Mouse (Mus musculus): ENCODE measurements at regions not wholly inside any gene's neighbourhood (a gene's known extent, or its start where the extent isn't known, plus 50 kb on each side); places are given as distances from the start of the nearest gene placed in this dataset.
A peak's percentile ranks its signal among the peaks of the same experiment; 100 is the strongest.

GRCm38 (mm10) chr14:103458340-103458739 is 54.8 kb upstream of the Scel start:
- DNase-seq (ENCODE audit: low spot score, missing footprints) (no peak), ATAC-seq (ENCODE audit: low FRiP score) (no peak)
- Histone ChIP-seq H3K4me2 (no peak overlapping the region), H3K4me1 (ENCODE audit: control insufficient read depth, insufficient read depth, low read length) (no peaks in the 10 kb centered on the region), H3K27me3 (ENCODE audit: control insufficient read depth, insufficient read depth, low read length) (no peaks in the 10 kb centered on the region), H3K9me3 (ENCODE audit: control insufficient read depth, low read length) (no peaks in the 10 kb centered on the region), H3K9ac (ENCODE audit: low read length) (no peak overlapping the region), H3K36me3 (ENCODE audit: control insufficient read depth, insufficient read depth, low read length) (no peaks in the 10 kb centered on the region), H3K27ac (ENCODE audit: low read depth, low read length) (no peak overlapping the region), H3K4me3 (ENCODE audit: low read depth, low read length) (no peak overlapping the region)

DNA sequence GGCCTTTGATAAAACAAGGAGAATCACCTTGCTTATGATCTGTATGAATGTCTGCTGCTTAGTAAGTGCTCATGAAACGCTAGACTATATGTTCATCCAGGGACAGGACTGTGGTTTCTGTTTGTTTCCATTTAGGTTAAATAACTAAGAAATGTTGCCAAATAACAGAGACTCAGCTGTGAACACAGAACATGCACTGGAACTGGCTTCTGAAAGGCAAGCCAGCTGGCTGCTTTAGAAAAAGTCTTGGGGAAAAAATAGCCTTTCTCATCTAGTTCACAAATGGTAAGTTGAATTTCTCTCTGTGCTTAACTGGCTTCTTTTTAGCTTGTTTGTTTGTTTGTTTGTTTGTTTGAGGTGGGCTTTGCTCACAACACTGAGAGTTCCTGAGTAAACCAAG is 57.0 kb upstream of the Scel start:
- no peak overlapping the region for H3K4me3 ChIP-seq (ENCODE audit: low read depth, low read length)
- no peak overlapping the region for H3K27ac ChIP-seq (ENCODE audit: low read depth, low read length)
- DNase-seq (ENCODE audit: low spot score, missing footprints): no peak
- no peak overlapping the region for H3K9ac ChIP-seq (ENCODE audit: low read length)
- no peak for ATAC-seq (ENCODE audit: low FRiP score)
- no peaks in the 10 kb centered on the region for H3K27me3 ChIP-seq (ENCODE audit: control insufficient read depth, insufficient read depth, low read length)
- H3K4me1 ChIP-seq (ENCODE audit: control insufficient read depth, insufficient read depth, low read length): no peaks in the 10 kb centered on the region
- no peaks in the 10 kb centered on the region for H3K36me3 ChIP-seq (ENCODE audit: control insufficient read depth, insufficient read depth, low read length)
- H3K9me3 ChIP-seq (ENCODE audit: control insufficient read depth, low read length): no peaks in the 10 kb centered on the region
- H3K4me2 ChIP-seq: no peak overlapping the region
- WGBS: 90% methylated on average over 1 of the region's 1 CpGs

GRCm38 (mm10) chr14:103450756-103451155 is 62.4 kb upstream of the Scel start:
- no peak overlapping the region for H3K4me2 ChIP-seq
- H3K27ac ChIP-seq (ENCODE audit: low read depth, low read length): no peak overlapping the region
- no peaks in the 10 kb centered on the region; the same call in 1 of the 2 replicates for H3K4me1 ChIP-seq (ENCODE audit: control insufficient read depth, insufficient read depth, low read length)
- DNase-seq (ENCODE audit: low spot score, missing footprints): no peak
- H3K4me3 ChIP-seq (ENCODE audit: low read depth, low read length): no peak overlapping the region
- H3K36me3 ChIP-seq (ENCODE audit: control insufficient read depth, insufficient read depth, low read length): no peaks in the 10 kb centered on the region
- H3K9me3 ChIP-seq (ENCODE audit: control insufficient read depth, low read length): no peaks in the 10 kb centered on the region
- H3K27me3 ChIP-seq (ENCODE audit: control insufficient read depth, insufficient read depth, low read length): no peaks in the 10 kb centered on the region
- no peak overlapping the region for H3K9ac ChIP-seq (ENCODE audit: low read length)
- 89% methylated on average over 6 of the region's 6 CpGs for WGBS
- ATAC-seq (ENCODE audit: low FRiP score): no peak

GRCm38 (mm10) chr14:103449447-103449846 is 63.7 kb upstream of the Scel start:
- Histone ChIP-seq H3K4me2 (no peak overlapping the region), H3K27me3 (ENCODE audit: control insufficient read depth, insufficient read depth, low read length) (no peaks in the 10 kb centered on the region), H3K9ac (ENCODE audit: low read length) (no peak overlapping the region), H3K4me3 (ENCODE audit: low read depth, low read length) (no peak overlapping the region), H3K9me3 (ENCODE audit: control insufficient read depth, low read length) (no peaks in the 10 kb centered on the region), H3K4me1 (ENCODE audit: control insufficient read depth, insufficient read depth, low read length) (no peaks in the 10 kb centered on the region; the same call in 1 of the 2 replicates), H3K36me3 (ENCODE audit: control insufficient read depth, insufficient read depth, low read length) (no peaks in the 10 kb centered on the region), H3K27ac (ENCODE audit: low read depth, low read length) (no peak overlapping the region)
- DNase-seq (ENCODE audit: low spot score, missing footprints) (no peak), ATAC-seq (ENCODE audit: low FRiP score) (no peak)
- WGBS: 80% methylated on average over 5 of the region's 5 CpGs

DNA sequence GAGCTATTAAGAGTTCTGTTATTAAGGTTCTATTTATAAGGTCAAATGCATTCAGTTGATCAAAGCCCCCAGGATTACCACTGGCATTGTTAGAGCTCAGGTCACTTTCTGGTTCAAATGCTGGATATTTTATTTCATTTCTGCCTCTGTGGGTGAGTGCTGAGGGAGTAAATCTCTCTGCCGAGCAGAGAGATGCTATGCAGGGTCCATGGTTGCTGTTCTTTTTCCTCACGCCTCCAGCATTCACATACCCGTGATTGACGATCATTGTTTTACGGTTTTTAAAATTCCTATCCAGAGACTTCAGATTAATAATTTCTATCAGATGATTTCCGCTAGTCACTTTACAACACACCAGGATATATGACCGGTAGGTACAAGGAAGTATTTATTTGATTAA is 64.1 kb upstream of the Scel start:
- 59% methylated on average over 7 of the region's 7 CpGs for WGBS

DNA sequence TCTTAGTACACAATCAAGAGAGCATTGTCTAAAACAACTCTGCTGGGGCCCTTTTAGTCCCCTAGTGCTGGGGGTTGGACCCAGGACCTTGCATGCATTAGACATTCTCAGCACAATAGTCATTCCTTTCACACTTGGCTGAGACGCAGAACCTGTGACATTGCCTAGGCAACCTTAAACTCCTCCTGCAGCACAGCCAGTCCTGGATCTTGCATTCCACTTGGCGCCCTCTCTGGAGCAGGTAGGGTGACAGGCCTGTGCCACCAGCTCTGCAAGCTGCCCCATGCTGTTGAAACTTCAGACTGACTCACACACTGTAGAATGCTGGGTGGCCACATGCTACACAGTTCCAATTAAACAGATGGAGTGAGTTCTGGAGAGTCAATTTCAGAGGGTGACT is 66.5 kb upstream of the Scel start:
- DNase-seq (ENCODE audit: low spot score, missing footprints) (no peak), ATAC-seq (ENCODE audit: low FRiP score) (peak; percentile 48)
- Histone ChIP-seq H3K4me3 (ENCODE audit: low read depth, low read length) (no peak overlapping the region), H3K9me3 (ENCODE audit: control insufficient read depth, low read length) (no peaks in the 10 kb centered on the region), H3K36me3 (ENCODE audit: control insufficient read depth, insufficient read depth, low read length) (no peaks in the 10 kb centered on the region), H3K4me2 (no peak overlapping the region), H3K27me3 (ENCODE audit: control insufficient read depth, insufficient read depth, low read length) (no peaks in the 10 kb centered on the region), H3K4me1 (ENCODE audit: control insufficient read depth, insufficient read depth, low read length) (no peaks in the 10 kb centered on the region; the same call in 1 of the 2 replicates), H3K9ac (ENCODE audit: low read length) (no peak overlapping the region), H3K27ac (ENCODE audit: low read depth, low read length) (no peak overlapping the region)
- WGBS: 35% methylated on average over 2 of the region's 2 CpGs

More for the DNA sequence above, 64.1 kb upstream of the Scel start:
- no peaks in the 10 kb centered on the region for H3K9me3 ChIP-seq (ENCODE audit: control insufficient read depth, low read length)
- no peak overlapping the region for H3K4me2 ChIP-seq
- no peak overlapping the region for H3K9ac ChIP-seq (ENCODE audit: low read length)
- DNase-seq (ENCODE audit: low spot score, missing footprints): no peak
- no peaks in the 10 kb centered on the region for H3K36me3 ChIP-seq (ENCODE audit: control insufficient read depth, insufficient read depth, low read length)
- H3K4me1 ChIP-seq (ENCODE audit: control insufficient read depth, insufficient read depth, low read length): no peaks in the 10 kb centered on the region; the same call in 1 of the 2 replicates
- H3K27ac ChIP-seq (ENCODE audit: low read depth, low read length): no peak overlapping the region
- no peak overlapping the region for H3K4me3 ChIP-seq (ENCODE audit: low read depth, low read length)
- no peak for ATAC-seq (ENCODE audit: low FRiP score)
- H3K27me3 ChIP-seq (ENCODE audit: control insufficient read depth, insufficient read depth, low read length): no peaks in the 10 kb centered on the region

GRCm38 (mm10) chr14:103441454-103442065 is 71.6 kb upstream of the Scel start:
- WGBS: 68% methylated on average over 15 of the region's 15 CpGs

DNA sequence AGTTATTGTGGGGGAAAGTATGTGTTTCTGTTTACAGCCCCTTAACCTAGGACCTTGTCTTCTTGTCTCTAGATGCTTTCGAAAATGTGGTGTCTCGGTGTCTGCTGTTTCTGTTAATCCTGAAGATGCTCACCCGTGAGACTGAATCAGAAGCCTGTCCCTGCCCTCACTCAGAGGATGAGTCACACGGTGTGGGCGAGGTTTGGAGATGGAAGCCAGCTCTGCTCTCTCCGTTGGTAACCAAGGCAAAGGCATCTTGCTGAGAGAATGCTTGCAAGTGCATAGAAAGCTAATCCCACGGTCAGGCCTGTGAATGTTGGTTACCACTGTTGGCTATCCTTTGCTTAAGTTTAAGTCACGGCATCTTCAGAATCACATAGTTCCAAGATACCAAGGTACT is 72.9 kb upstream of the Scel start:
- WGBS: 50% methylated on average over 8 of the region's 8 CpGs
- H3K4me1 ChIP-seq (ENCODE audit: control insufficient read depth, insufficient read depth, low read length): no peaks in the 10 kb centered on the region
- ATAC-seq (ENCODE audit: low FRiP score) (no peak; the same call in 1 of the 2 replicates), DNase-seq (ENCODE audit: low spot score, missing footprints) (no peak)
- H3K27ac ChIP-seq (ENCODE audit: low read depth, low read length): no peak overlapping the region
- no peaks in the 10 kb centered on the region for H3K36me3 ChIP-seq (ENCODE audit: control insufficient read depth, insufficient read depth, low read length)
- no peak overlapping the region for H3K9ac ChIP-seq (ENCODE audit: low read length)
- no peaks in the 10 kb centered on the region for H3K9me3 ChIP-seq (ENCODE audit: control insufficient read depth, low read length)
- H3K27me3 ChIP-seq (ENCODE audit: control insufficient read depth, insufficient read depth, low read length): no peaks in the 10 kb centered on the region
- no peak overlapping the region for H3K4me3 ChIP-seq (ENCODE audit: low read depth, low read length)
- no peak overlapping the region for H3K4me2 ChIP-seq

More at GRCm38 (mm10) chr14:103441454-103442065, 71.6 kb upstream of the Scel start:
- no peak overlapping the region for H3K27ac ChIP-seq (ENCODE audit: low read depth, low read length)
- H3K27me3 ChIP-seq (ENCODE audit: control insufficient read depth, insufficient read depth, low read length): no peaks in the 10 kb centered on the region
- no peaks in the 10 kb centered on the region for H3K36me3 ChIP-seq (ENCODE audit: control insufficient read depth, insufficient read depth, low read length)
- H3K9me3 ChIP-seq (ENCODE audit: control insufficient read depth, low read length): no peaks in the 10 kb centered on the region
- no peak overlapping the region for H3K9ac ChIP-seq (ENCODE audit: low read length)
- no peaks in the 10 kb centered on the region for H3K4me1 ChIP-seq (ENCODE audit: control insufficient read depth, insufficient read depth, low read length)
- ATAC-seq (ENCODE audit: low FRiP score): no peak
- no peak overlapping the region for H3K4me3 ChIP-seq (ENCODE audit: low read depth, low read length)
- no peak for DNase-seq (ENCODE audit: low spot score, missing footprints)
- no peak overlapping the region for H3K4me2 ChIP-seq

- DNase-seq (ENCODE audit: low spot score, missing footprints): no peak
- no peaks in the 10 kb centered on the region for H3K36me3 ChIP-seq (ENCODE audit: control insufficient read depth, insufficient read depth, low read length)
- no peak for ATAC-seq (ENCODE audit: low FRiP score)
- no peaks in the 10 kb centered on the region for H3K9me3 ChIP-seq (ENCODE audit: control insufficient read depth, low read length)
- no peak overlapping the region for H3K9ac ChIP-seq (ENCODE audit: low read length)
- no peaks in the 10 kb centered on the region for H3K4me1 ChIP-seq (ENCODE audit: control insufficient read depth, insufficient read depth, low read length)
- no peak overlapping the region for H3K4me3 ChIP-seq (ENCODE audit: low read depth, low read length)
- H3K27ac ChIP-seq (ENCODE audit: low read depth, low read length): no peak overlapping the region
- no peak overlapping the region for H3K4me2 ChIP-seq
- no peaks in the 10 kb centered on the region for H3K27me3 ChIP-seq (ENCODE audit: control insufficient read depth, insufficient read depth, low read length)
- 74% methylated on average over 4 of the region's 4 CpGs for WGBS
These were observed 78.9 kb upstream of the Scel start for GRCm38 (mm10) chr14:103434218-103434617.

Data from midbrain, embryonic 11.5 days (tissue).